Comparison of ENCODE assay signal across 9 mouse cellular contexts in genomic region chr15:83724160-83724885, GRCm38 (mm10). TPM values are rescaled to one million over a fixed set of nuclear protein-coding genes. Genes with fewer than 3 reads are reported as not detected.
DNase-seq lines count a peak whose midpoint lies in the region; ATAC-seq lines count a peak whose summit lies in the region.
"Had no signal": no experiment of that assay in that cellular context is flagged by ENCODE, and none has a peak within 500 bp of the region (broad histone marks: within the 10 kb centered on the region; RNA-seq: fewer than 3 reads in every experiment).

No protein-coding gene starts in this region.

- no peaks in the 10 kb centered on the region for H3K36me3 ChIP-seq in megakaryocyte, embryonic 14.5 days (replicated peaks; ENCODE audit: low read length)
- H3K36me3 ChIP-seq in embryonic facial prominence, embryonic 11.5 days (replicated peaks; ENCODE audit: control insufficient read depth, insufficient read depth, low read depth, low read length) = no peaks in the 10 kb centered on the region
- H3K36me3 ChIP-seq in liver, embryonic 11.5 days (ENCODE audit: control insufficient read depth, insufficient read depth, low read length) = no peaks in the 10 kb centered on the region

- WGBS in embryonic facial prominence, embryonic 11.5 days = under 1% methylated on average over 52 of the region's 61 CpGs
- 3% methylated on average over 54 of the region's 61 CpGs for WGBS in liver, embryonic 11.5 days

- H3K27me3 ChIP-seq in megakaryocyte, embryonic 14.5 days (replicated peaks) = peaks cover 79% of the 10 kb centered on the region
- H3K27me3 ChIP-seq in embryonic facial prominence, embryonic 11.5 days (ENCODE audit: control insufficient read depth, insufficient read depth, low read length) = no peaks in the 10 kb centered on the region
- peaks cover 56% of the 10 kb centered on the region for H3K27me3 ChIP-seq in liver, embryonic 11.5 days (replicated peaks; ENCODE audit: control insufficient read depth, insufficient read depth, low read length)

- H3K4me1 ChIP-seq in megakaryocyte, embryonic 14.5 days = peaks cover 13% of the 10 kb centered on the region
- H3K4me1 ChIP-seq in embryonic facial prominence, embryonic 11.5 days (ENCODE audit: control insufficient read depth, insufficient read depth, low read length) = peaks cover 11% of the 10 kb centered on the region
- H3K4me1 ChIP-seq in liver, embryonic 11.5 days (replicated peaks; ENCODE audit: control insufficient read depth, insufficient read depth, low read length) = peaks cover 5% of the 10 kb centered on the region

- ATAC-seq in megakaryocyte, adult 5-6 weeks (ENCODE audit: poor library complexity, severe bottlenecking) = no peak
- ATAC-seq in embryonic facial prominence, embryonic 11.5 days (replicated peaks; ENCODE audit: insufficient number of reproducible peaks, low FRiP score, low TSS enrichment, low read depth) = no peak
- peak; percentile 18; the same call in 1 of the 2 replicates for ATAC-seq in liver, embryonic 11.5 days (replicated peaks; ENCODE audit: low FRiP score)

- DNase-seq in embryonic facial prominence, embryonic 11.5 days (ENCODE audit: low spot score) = no peak
- DNase-seq in heart, postnatal 10 days = peak; percentile 21 to 37
- peak; percentile 41 for DNase-seq in liver, embryonic 11.5 days (ENCODE audit: low spot score)
- peak; percentile 41 for DNase-seq in retina, embryonic 14.5 days (ENCODE audit: low spot score)
- no peak for DNase-seq in frontal cortex, adult 2 months (ENCODE audit: extremely low spot score in 1 of 2, low spot score in 1 of 2)
- DNase-seq in layer of hippocampus, adult 11-12 months (ENCODE audit: low spot score) = no peak

- intact Hi-C loops in heart, postnatal 10 days (cut with DNase I) = no loop called here

- H3K4me3 ChIP-seq in megakaryocyte, embryonic 14.5 days (replicated peaks) = peak overlapping the region; percentile 73
- peak overlapping the region; percentile 59 for H3K4me3 ChIP-seq in embryonic facial prominence, embryonic 11.5 days (ENCODE audit: low read depth, low read length)
- H3K4me3 ChIP-seq in liver, embryonic 11.5 days (ENCODE audit: low read depth, low read length) = peak overlapping the region; percentile 55

- H3K9ac ChIP-seq in embryonic facial prominence, embryonic 11.5 days (replicated peaks; ENCODE audit: low read length) = peak overlapping the region; percentile 74
- H3K9ac ChIP-seq in liver, embryonic 11.5 days (ENCODE audit: low read depth, low read length) = peak overlapping the region; percentile 17; the same call in 1 of the 2 replicates

- H3K4me2 ChIP-seq in embryonic facial prominence, embryonic 11.5 days (ENCODE audit: low read depth, low read length) = peak overlapping the region; percentile 86
- peak overlapping the region; percentile 86 for H3K4me2 ChIP-seq in liver, embryonic 11.5 days

- H3K27ac ChIP-seq in embryonic facial prominence, embryonic 11.5 days (replicated peaks; ENCODE audit: low read depth, low read length) = 0 out of 2 replicates have a peak overlapping the region, but pooled peaks have one; percentile 5
- H3K27ac ChIP-seq in liver, embryonic 11.5 days (ENCODE audit: low read depth, low read length) = no peak overlapping the region
- H3K27ac ChIP-seq: macrophage had no signal

- H3K9me3 ChIP-seq in megakaryocyte, embryonic 14.5 days = no peaks in the 10 kb centered on the region; the same call in 1 of the 2 replicates
- H3K9me3 ChIP-seq in embryonic facial prominence, embryonic 11.5 days (replicated peaks; ENCODE audit: control insufficient read depth, low read length) = no peaks in the 10 kb centered on the region
- no peaks in the 10 kb centered on the region for H3K9me3 ChIP-seq in liver, embryonic 11.5 days (ENCODE audit: control insufficient read depth, low read length)

RNA-seq across cellular contexts. Expression of gene Scube1, which starts 0.5 kb away (rescaled TPM):
- polyA plus RNA-seq in megakaryocyte, embryonic 14.5 days (2012; ENCODE audit: insufficient read depth, low replicate concordance) = not detected in 2 replicates
- total RNA-seq in megakaryocyte, adult 5-6 weeks (2015) = not detected in 2 replicates
- total RNA-seq in megakaryocyte, adult 5-6 weeks (2017) = not detected in 2 replicates
- polyA plus RNA-seq in embryonic facial prominence, embryonic 11.5 days (2014; fragmentation: Nextera tagmentation; extraction: Ambion mirVana) = 30.2 and 32.8 TPM in 2 replicates
- total RNA-seq in heart, postnatal 10 days (2021) = 1 to 10 TPM; 4.3 to 5.6 TPM
- 2.5 and 4.0 TPM in 2 replicates for polyA plus RNA-seq in liver, embryonic 11.5 days (2014; fragmentation: Nextera tagmentation; extraction: Ambion mirVana)
- 38.6 and 41.9 TPM in 2 replicates for polyA plus RNA-seq in frontal cortex, adult 2 months (2012; rRNA removed)
- polyA plus RNA-seq: macrophage had no signal

RNA-seq across cellular contexts. Expression of gene Mpped1, which starts 54.9 kb away (rescaled TPM):
- polyA plus RNA-seq in megakaryocyte, embryonic 14.5 days (2012; ENCODE audit: insufficient read depth, low replicate concordance) = not detected in 2 replicates
- total RNA-seq in megakaryocyte, adult 5-6 weeks (2015) = not detected in 2 replicates
- total RNA-seq in megakaryocyte, adult 5-6 weeks (2017) = not detected in 2 replicates
- 6.3 and 6.9 TPM in 2 replicates for polyA plus RNA-seq in embryonic facial prominence, embryonic 11.5 days (2014; fragmentation: Nextera tagmentation; extraction: Ambion mirVana)
- total RNA-seq in heart, postnatal 10 days (2021) = under 1 TPM in 1 of 2 experiments, not detected in 1; 0.14 TPM
- polyA plus RNA-seq in liver, embryonic 11.5 days (2014; fragmentation: Nextera tagmentation; extraction: Ambion mirVana) = 0.18 and 0.29 TPM in 2 replicates
- 127 and 144 TPM in 2 replicates for polyA plus RNA-seq in frontal cortex, adult 2 months (2012; rRNA removed)
- polyA plus RNA-seq: macrophage had no signal

Comparison
In these comparisons a context has a peak if more than half of its experiments do, and no peak if none do; other contexts are left out.
1. DNase-seq: peak in heart, postnatal 10 days (2 of 2), liver, embryonic 11.5 days (single experiment) and retina, embryonic 14.5 days (single experiment); none in embryonic facial prominence, embryonic 11.5 days (single experiment), frontal cortex, adult 2 months (0 of 2) and layer of hippocampus, adult 11-12 months (single experiment).
2. RNA of gene Mpped1, which starts 54.9 kb away (polyA plus RNA-seq): 127 to 144 TPM in frontal cortex, adult 2 months; 6.3 to 6.9 TPM in embryonic facial prominence, embryonic 11.5 days, 0.18 to 0.29 TPM in liver, embryonic 11.5 days and not detected in megakaryocyte, embryonic 14.5 days; every median in the first group is over 10 times any median in the second.
3. Peak in every context shown above with its lines, with median percentiles within 50 percentile points of each other: H3K4me3 ChIP-seq.